Mouse (Mus musculus): ENCODE results near the gene Pdzd2.

DNA sequence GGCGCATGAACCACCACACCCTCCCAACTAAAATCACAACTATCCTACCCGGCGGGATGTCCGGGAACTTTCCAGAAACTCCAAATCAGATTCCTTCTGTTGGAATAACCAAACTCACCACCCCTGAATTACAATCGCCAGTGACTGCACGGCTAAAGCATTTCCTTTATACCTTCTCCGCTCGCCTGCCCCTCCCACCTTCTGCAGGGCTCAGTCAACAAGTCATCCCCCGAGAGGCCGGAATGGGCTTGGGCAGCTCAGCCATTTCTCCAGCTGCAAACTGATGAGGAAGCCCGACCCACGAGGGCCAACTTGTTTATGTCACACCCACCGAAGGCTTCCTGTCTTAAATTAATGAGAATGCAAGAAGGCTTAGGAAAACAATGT is 189.8 kb downstream of the Pdzd2 start:
- TF ChIP-seq POLR2A (IDR thresholded peaks at IDR 0.05; ENCODE audit: low read depth, low read length) (no peak), CTCF (IDR thresholded peaks at IDR 0.05; ENCODE audit: borderline replicate concordance, insufficient read depth, low read length) (no peak)

Measured in embryonic fibroblast, embryonic 13.5 days (primary cell).